Mouse (Mus musculus) R1 (cell line): Measurements from ENCODE around the gene Neu2.
A peak's percentile ranks its signal among the peaks of the same experiment; 100 is the strongest.

Experiments
- DNase-seq: peaks from one replicate; pipeline ENCODE4 v3.0.0-alpha.2; 2018; ENCODE audit warnings: low read depth, low spot score

Neu2 gene

GRCm38 (mm10) chr1:87537008-87537407 is 27.3 kb downstream of the Neu2 start:
- no peak for DNase-seq

- peak; percentile 92 for DNase-seq
These were observed 31.9 kb downstream of the Neu2 start for GRCm38 (mm10) chr1:87541614-87542013.

- DNase-seq: peak; percentile 66
These were observed 41.3 kb downstream of the Neu2 start for GRCm38 (mm10) chr1:87551008-87551407.

DNA sequence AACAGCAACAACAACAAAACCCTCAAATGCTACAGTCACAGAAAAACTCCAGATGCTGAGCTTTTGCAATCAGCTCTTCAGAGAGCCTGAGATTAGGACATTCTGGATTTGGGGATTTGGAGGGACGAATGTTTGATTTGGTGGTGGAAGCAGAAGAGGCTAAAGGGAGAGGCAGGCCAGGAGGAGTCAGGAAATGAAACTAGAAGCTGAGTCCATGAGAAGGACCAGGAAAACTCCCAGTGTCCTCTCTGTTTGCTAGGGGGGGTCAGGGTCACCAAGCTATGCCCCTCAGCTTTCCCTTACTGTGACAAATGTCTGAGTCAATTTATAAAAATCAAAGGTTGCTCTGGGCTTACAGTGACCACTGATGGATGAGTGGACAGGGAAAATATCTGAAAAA is 43.9 kb downstream of the Neu2 start:
- DNase-seq: no peak

GRCm38 (mm10) chr1:87562967-87563366 is 53.3 kb downstream of the Neu2 start:
- DNase-seq: no peak

DNA sequence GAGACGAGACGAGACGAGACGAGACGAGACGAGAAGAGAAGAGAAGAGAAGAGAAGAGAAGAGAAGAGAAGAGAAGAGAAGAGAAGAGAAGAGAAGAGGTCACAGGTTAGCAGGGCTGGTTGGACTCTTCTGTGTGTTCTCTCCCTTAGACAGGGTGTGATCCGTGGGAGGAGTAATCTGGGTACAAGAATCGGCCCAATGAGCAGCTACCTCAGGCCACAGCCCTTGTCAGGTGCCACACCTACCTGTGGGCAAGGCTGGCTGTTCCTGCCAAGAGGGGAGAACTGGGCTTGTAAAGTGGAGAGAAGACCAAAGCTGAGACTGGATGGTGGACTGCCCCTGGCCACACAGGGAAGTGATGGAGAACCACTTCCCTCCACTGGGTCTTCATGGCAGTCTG is 56.1 kb downstream of the Neu2 start:
- DNase-seq: no peak

- peak; percentile 79 for DNase-seq
These were observed 58.7 kb downstream of the Neu2 start for GRCm38 (mm10) chr1:87568398-87568797.

DNA sequence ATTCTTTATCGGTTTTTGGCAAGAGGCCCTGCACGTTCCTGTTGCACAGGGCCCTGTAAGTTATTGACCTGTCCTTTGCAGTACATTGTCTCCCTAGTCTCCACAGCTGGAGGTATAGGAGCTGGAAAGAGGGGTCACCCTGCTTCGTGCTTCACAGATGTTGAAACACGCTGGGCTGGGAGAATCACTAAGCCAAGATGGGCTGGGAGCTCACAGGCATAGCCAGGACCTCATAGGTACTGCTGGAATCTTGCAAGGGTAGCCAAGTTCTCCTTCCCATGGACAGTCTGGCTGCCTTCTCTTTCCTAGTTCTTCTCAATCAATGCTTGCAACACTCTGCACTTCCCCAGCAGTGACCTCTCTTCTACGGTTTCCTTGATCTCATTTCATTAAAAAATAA is 63.6 kb downstream of the Neu2 start:
- no peak for DNase-seq

DNA sequence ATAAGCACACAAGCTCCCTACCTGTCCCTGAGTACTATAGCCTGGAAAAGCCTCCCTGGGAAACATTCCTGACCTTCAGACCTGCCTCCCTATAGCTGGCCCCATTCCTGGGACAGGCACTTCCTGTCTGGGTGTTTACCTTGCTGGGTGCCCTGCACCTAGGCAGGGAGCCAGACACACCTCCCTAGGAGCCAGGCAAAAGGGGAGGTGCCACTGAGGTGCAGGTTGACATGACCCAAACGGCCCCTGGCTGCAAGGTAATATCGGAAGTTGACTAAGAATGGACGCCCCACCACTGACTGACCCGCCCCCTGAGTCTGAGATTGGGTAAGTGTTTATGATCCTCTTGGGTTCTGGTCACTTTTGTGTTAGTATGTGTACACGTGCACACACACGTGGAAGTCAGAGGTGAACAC is 64.1 kb downstream of the Neu2 start, which contains the start of gene Ngef:
Gene Ngef, minus strand, starts transcription at position 71 of the 416 bp plus-strand sequence.
- no peak for DNase-seq

DNA sequence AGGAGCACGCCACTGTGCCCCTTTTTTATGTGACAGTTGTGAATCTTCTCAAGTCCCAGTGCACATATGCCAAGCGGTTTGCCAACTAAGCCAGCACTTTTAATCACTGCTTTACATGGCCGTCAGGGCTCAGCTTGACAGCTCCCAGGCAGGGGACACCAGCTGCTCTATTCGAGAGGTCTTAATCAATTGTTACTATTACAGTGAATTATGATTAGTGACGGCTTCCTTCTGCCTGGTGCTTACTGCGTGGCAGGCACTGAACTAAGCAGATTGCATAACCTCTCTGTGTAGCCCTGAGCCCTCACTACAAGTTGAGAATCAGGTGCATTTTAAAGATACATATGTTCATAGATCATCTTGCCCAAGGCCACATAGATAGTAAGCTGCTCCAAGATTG is 64.7 kb downstream of the Neu2 start:
- no peak for DNase-seq

DNA sequence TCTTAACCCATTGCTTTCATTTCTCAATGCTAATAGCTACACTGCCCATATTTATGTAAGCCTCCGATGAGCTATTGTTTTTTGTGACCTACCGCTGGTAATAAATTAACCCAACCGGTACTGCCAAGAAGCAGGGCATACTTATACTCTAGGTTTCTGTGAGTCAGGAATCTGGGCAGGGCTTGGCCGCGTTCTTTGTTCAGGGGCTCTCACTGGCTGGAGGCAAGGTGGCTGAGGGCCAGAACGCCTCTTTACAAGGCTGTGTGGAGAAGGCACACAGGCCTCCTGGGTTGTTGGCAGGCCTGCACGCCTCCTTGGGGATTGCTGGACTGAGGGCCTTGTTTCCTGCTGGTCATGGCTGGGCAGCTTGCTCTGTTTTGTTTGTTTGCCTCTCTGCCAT is 65.1 kb downstream of the Neu2 start:
- no peak for DNase-seq

DNA sequence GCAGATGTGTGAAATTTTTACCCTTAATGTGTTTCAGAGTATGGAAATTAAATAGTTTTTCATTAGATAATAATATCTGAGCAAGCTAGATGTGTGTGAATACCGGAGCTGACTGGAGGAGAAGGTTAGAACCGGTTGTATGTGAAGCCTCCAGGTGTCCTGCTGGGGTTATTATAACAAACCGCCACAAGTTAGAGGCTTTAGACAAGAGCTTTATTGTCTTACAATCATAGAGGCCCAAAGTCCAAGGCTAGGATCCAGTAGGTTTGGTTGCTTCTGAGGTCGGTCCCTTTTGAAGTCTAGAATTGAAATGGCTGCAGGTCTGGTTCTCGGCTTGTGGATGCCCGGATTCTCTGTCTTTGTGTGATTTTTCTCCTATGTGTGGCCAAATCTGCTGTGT is 69.3 kb downstream of the Neu2 start:
- DNase-seq: no peak

- DNase-seq: no peak
These were observed 71.1 kb downstream of the Neu2 start for GRCm38 (mm10) chr1:87580824-87581223.

DNA sequence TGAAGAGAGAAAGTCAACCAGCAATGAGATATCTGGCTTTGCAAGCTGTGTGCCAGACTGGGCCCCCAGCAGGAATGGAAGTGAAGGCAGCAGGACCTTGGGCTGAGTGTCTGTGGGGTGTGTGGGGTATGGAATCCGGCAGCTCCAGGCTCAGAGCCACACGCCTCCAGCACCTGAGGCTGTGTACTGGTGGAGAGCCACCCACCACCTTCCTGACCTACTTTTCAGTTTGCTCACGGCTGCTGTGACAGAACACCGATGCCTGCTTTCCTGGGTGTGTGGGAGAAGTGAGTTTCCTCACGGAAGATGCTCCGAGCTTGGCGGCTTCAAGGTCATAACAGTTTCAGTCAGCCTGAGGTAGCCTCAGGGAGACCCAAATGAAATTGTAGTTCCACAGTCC is 79.5 kb downstream of the Neu2 start:
- no peak for DNase-seq

DNA sequence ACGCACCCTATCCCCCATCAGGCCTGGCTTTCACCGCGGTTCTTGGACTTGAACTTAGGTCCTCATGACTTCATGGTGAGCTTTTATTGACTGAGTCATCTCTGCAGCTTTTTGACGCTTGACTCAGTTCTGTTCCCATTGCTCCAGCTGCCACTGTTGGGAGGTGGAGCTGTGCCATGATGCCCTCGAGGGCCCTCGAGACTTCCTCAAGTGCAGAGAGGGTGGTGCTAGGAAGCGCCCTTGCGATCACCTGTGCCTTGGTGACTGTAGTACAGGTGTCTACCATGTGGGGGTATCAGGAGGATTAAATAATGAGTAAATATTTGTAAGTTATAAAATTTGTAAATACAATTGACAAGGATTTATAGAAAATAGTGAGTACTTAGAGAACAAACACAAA is 80.3 kb downstream of the Neu2 start:
- no peak for DNase-seq

DNA sequence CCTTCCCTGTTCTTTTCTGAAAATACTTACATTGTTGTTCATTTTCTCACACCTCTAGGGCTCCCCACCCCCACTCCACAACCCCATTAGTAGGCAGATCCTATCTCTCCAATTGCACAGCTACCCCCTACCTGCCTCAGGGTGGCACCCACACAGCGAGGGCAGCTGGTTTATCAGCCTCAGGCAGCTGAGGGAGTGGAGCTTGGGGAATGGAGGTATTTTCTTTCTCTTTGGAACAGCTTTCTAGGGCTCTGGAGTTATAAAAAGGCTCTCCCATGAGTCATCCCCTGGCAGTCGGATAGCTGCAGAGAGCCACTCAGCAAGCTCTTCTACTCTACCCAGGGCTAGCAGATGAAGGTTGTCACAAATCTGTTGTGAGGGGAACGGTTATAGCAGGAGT is 84.6 kb downstream of the Neu2 start:
- no peak for DNase-seq

DNA sequence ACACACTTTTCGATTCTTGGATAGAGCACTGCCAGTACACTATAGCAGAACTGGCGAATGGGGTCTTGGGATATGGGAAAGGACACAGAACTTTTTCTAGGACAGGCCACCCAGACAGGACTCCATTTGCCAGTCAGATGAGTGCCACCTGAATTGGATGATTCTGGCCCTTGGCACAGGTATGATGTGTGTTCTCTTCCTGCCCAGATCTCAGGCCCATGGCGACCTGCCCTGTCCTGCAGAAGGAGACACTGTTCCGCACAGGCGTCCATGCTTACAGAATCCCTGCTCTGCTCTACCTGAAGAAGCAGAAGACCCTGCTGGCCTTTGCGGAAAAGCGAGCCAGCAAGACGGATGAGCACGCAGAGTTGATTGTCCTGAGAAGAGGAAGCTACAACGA is 85.0 kb downstream of the Neu2 start:
- DNase-seq: no peak

DNA sequence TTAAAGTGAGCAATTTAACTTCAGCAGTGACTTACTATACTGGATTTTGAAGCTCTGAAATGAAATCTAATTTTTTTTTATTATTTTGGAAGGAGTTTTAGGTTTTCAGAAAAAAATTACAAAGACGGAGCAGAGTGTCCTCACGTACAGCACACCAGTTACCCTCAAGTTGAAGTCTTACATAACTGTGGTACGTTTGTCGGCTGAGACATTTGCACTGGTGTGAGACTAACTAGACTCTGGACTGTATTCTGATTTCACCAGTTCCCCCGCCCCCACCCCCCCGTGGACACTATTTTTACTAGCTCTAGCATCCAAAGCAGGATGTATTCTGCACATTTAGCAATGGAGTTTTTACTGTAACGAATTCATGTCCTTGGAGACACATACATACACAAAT is 90.8 kb downstream of the Neu2 start:
- no peak for DNase-seq

- DNase-seq: no peak
These were observed 92.1 kb downstream of the Neu2 start for GRCm38 (mm10) chr1:87601801-87602200.

GRCm38 (mm10) chr1:87603389-87603788 is 93.7 kb downstream of the Neu2 start:
- no peak for DNase-seq

DNA sequence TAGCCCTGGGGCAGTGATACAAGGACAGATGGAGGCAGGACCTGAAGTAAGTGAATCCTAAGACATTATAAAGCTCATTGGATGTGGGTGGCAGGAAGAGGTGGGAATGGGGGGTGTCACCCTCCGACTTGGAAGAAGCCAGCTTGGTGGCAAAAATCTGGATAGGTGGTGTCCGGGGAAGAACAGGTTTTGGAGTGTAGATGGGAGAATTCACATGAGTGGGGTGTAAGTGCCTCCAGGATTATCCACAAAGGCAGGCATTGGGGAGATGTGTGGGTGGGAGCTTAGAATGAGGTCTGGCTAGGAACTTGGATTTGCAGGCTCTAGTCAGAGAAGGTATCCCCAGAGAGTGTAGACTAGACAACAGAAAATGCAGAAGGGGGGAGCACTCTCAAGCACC is 95.6 kb downstream of the Neu2 start:
- DNase-seq: no peak

DNA sequence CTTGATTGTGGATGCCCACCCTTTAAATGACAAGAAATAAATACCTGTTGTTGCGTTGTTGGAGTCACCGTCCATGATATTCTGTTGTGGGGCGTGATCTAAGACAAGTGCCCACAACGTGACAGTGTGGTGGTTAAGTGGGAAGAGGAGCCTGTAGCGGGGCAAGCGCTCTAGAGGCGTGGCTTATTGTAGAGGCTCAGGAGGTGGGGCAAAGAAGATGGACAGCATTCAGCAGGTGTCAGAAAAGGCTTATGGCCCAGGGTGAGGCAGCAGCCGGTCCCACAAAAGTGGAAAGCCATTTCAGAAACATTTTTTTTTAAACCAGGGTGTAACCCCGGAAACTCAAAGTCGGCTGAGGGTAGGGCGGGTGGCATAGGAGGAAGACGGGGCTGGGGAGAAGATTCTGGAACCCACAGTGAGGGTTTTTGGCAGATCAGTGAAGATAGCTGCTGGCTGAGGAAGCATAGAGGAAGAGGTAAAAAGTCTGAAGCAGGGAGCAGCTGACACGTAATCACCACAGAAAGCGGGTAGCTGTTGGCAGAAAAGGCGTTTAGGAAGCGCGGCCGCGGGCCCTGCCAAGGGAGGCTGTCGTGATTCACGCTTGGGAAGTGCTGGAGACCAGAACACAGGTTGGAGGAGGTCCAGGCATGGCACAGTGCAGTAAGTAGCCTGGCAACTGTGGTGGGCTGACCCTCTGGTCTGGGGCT is 97.8 kb downstream of the Neu2 start:
- DNase-seq: peak; percentile 53

GRCm38 (mm10) chr1:87608416-87609046 is 98.8 kb downstream of the Neu2 start:
- DNase-seq: peak; percentile 76
